Mouse (Mus musculus): ENCODE measurements around the gene Astn2. TPM values are rescaled to one million over a fixed set of nuclear protein-coding genes. Genes with fewer than 3 reads are reported as not detected.

Gene Astn2
- polyA plus RNA-seq, 1 experiment from 2014 or later: 0.74 TPM

DNA sequence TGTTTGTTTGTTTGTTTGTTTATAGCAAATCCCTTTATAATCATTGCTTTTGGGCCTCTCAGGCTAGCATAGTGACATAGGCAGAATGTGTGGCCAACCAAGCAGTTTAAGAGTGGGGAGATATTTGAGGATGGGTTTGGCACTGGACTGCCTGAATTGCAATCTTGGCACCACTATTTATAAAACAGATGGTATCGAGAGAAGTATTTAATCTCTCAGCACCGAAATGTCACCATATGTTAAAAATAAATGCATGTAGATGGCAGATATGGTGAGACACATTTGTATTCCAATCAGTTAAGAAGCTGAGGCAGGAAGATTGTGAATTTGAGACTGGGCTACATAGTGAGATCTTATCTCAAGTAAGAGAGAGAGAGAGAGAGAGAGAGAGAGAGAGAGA is 692.7 kb downstream of the Astn2 start:
- Histone ChIP-seq H3K27me3 (ENCODE audit: control insufficient read depth, insufficient read depth, low read length) (no peaks in the 10 kb centered on the region), H3K4me3 (ENCODE audit: low read depth, low read length) (no peak overlapping the region), H3K4me2 (ENCODE audit: low read depth, low read length) (no peak overlapping the region), H3K9ac (replicated peaks; ENCODE audit: low read length) (no peak overlapping the region), H3K4me1 (ENCODE audit: control insufficient read depth, insufficient read depth, low read length) (no peaks in the 10 kb centered on the region), H3K36me3 (replicated peaks; ENCODE audit: control insufficient read depth, insufficient read depth, low read depth, low read length) (no peaks in the 10 kb centered on the region), H3K27ac (replicated peaks; ENCODE audit: low read depth, low read length) (no peak overlapping the region), H3K9me3 (replicated peaks; ENCODE audit: control insufficient read depth, low read length) (no peaks in the 10 kb centered on the region)
- DNase-seq (ENCODE audit: low spot score) (no peak), ATAC-seq (replicated peaks; ENCODE audit: insufficient number of reproducible peaks, low FRiP score, low TSS enrichment, low read depth) (no peak)
- 84% methylated on average over 2 of the region's 2 CpGs for WGBS

DNA sequence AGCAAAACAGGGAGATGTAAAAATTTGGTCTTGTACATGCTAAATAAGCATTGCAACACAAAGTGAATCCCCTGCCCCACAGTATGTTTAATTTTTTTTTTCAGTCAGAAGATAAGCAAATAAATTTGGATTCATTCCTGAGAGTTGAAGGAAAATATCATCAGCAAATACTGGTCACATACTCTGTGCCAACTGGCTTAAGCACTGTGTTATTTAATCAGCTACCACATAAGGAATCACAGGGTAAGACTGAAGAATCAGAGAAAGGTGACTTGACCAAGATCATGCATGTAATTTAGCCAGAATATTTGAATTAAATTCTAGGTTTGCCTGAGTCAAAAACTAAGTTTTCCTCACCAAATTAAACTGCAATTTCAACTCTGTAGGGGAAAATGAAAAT is 693.8 kb downstream of the Astn2 start:
- Histone ChIP-seq H3K4me3 (ENCODE audit: low read depth, low read length) (no peak overlapping the region), H3K9ac (replicated peaks; ENCODE audit: low read length) (no peak overlapping the region), H3K4me1 (ENCODE audit: control insufficient read depth, insufficient read depth, low read length) (no peaks in the 10 kb centered on the region), H3K36me3 (replicated peaks; ENCODE audit: control insufficient read depth, insufficient read depth, low read depth, low read length) (no peaks in the 10 kb centered on the region), H3K27me3 (ENCODE audit: control insufficient read depth, insufficient read depth, low read length) (no peaks in the 10 kb centered on the region), H3K4me2 (ENCODE audit: low read depth, low read length) (no peak overlapping the region), H3K9me3 (replicated peaks; ENCODE audit: control insufficient read depth, low read length) (no peaks in the 10 kb centered on the region), H3K27ac (replicated peaks; ENCODE audit: low read depth, low read length) (no peak overlapping the region)
- DNase-seq (ENCODE audit: low spot score) (no peak), ATAC-seq (replicated peaks; ENCODE audit: insufficient number of reproducible peaks, low FRiP score, low TSS enrichment, low read depth) (no peak)

DNA sequence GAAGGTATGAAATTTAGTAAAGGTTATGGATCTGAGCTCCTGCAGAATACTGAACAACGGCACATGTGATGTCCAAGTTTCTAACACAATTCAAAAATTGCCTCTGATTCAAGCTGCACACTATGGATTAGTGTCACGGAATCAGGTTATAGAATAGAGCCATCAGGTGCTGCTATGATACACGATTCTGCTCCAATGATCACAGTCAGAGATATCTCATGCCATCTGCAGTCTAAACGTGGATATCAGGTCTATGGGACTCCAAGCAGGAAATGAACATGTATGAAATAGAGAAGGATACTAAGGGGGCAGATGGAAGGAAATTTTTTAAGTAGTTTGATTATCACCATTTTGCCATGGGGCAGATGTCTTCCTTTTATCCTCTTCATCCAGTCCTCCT is 702.6 kb downstream of the Astn2 start:
- H3K36me3 ChIP-seq (replicated peaks; ENCODE audit: control insufficient read depth, insufficient read depth, low read depth, low read length): no peaks in the 10 kb centered on the region
- no peaks in the 10 kb centered on the region for H3K4me1 ChIP-seq (ENCODE audit: control insufficient read depth, insufficient read depth, low read length)
- H3K9ac ChIP-seq (replicated peaks; ENCODE audit: low read length): no peak overlapping the region
- DNase-seq (ENCODE audit: low spot score) (no peak), ATAC-seq (replicated peaks; ENCODE audit: insufficient number of reproducible peaks, low FRiP score, low TSS enrichment, low read depth) (no peak)
- no peak overlapping the region for H3K27ac ChIP-seq (replicated peaks; ENCODE audit: low read depth, low read length)
- H3K4me2 ChIP-seq (ENCODE audit: low read depth, low read length): no peak overlapping the region
- WGBS: 76% methylated on average over 4 of the region's 4 CpGs
- no peaks in the 10 kb centered on the region for H3K9me3 ChIP-seq (replicated peaks; ENCODE audit: control insufficient read depth, low read length)
- H3K27me3 ChIP-seq (ENCODE audit: control insufficient read depth, insufficient read depth, low read length): no peaks in the 10 kb centered on the region
- H3K4me3 ChIP-seq (ENCODE audit: low read depth, low read length): no peak overlapping the region

DNA sequence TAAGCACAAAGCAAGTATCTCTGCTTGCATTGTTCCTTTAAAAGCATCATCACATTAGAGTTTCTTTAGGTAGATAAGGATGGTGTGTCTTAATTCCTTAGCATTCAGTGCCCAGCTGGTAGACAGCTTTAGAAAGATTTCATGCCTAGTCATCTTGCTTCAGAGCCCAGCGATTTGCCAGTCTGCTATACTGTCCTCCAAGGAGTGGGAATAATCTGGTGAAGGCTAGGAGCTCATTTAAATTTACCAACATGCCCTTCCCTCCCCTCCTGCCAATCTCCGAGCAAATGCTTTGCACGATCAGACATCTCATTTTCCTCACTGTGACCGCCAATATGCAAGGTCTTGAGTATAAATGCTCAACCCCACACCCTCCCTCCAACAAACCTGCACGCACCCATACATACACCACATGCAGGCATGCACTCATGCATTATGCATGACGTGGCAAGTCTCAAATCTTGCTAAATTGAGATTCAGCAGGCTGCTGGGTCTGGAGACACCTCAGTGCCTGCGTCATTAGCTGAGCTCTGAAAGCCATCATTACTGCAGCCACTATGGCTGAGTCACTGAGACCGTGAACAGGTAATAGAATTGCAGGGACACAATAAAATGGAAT is 704.6 kb downstream of the Astn2 start:
- Histone ChIP-seq H3K4me3 (ENCODE audit: low read depth, low read length) (no peak overlapping the region), H3K36me3 (replicated peaks; ENCODE audit: control insufficient read depth, insufficient read depth, low read depth, low read length) (no peaks in the 10 kb centered on the region), H3K27ac (replicated peaks; ENCODE audit: low read depth, low read length) (no peak overlapping the region), H3K4me1 (ENCODE audit: control insufficient read depth, insufficient read depth, low read length) (no peaks in the 10 kb centered on the region), H3K9me3 (replicated peaks; ENCODE audit: control insufficient read depth, low read length) (no peaks in the 10 kb centered on the region), H3K9ac (replicated peaks; ENCODE audit: low read length) (no peak overlapping the region), H3K4me2 (ENCODE audit: low read depth, low read length) (no peak overlapping the region), H3K27me3 (ENCODE audit: control insufficient read depth, insufficient read depth, low read length) (no peaks in the 10 kb centered on the region)
- no peak for DNase-seq (ENCODE audit: low spot score)
- WGBS: 73% methylated on average over 8 of the region's 8 CpGs
- no peak for ATAC-seq (replicated peaks; ENCODE audit: insufficient number of reproducible peaks, low FRiP score, low TSS enrichment, low read depth)

DNA sequence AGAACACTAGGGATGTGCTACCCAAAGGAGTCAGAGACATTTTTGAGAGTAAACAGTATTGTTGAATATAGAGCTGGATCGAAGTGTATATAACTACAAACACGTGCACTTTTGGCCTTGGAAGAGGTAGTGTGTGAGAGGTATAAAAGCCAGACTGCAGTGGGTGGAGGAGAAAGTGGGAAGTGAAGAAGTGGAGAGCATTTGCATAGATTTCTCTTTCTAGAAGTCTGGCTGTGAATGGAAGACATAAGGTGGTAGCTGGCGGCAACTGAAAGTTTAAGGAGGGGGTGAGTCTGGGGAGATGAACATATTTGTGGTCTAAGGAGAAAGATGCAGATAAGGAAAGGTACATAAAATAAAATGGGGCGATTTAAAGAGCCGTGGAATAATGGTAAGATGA is 709.2 kb downstream of the Astn2 start:
- no peaks in the 10 kb centered on the region for H3K4me1 ChIP-seq (ENCODE audit: control insufficient read depth, insufficient read depth, low read length)
- H3K27me3 ChIP-seq (ENCODE audit: control insufficient read depth, insufficient read depth, low read length): no peaks in the 10 kb centered on the region
- no peaks in the 10 kb centered on the region for H3K9me3 ChIP-seq (replicated peaks; ENCODE audit: control insufficient read depth, low read length)
- ATAC-seq (replicated peaks; ENCODE audit: insufficient number of reproducible peaks, low FRiP score, low TSS enrichment, low read depth) (no peak), DNase-seq (ENCODE audit: low spot score) (no peak)
- no peak overlapping the region for H3K4me2 ChIP-seq (ENCODE audit: low read depth, low read length)
- no peak overlapping the region for H3K9ac ChIP-seq (replicated peaks; ENCODE audit: low read length)
- H3K36me3 ChIP-seq (replicated peaks; ENCODE audit: control insufficient read depth, insufficient read depth, low read depth, low read length): no peaks in the 10 kb centered on the region
- no peak overlapping the region for H3K27ac ChIP-seq (replicated peaks; ENCODE audit: low read depth, low read length)
- H3K4me3 ChIP-seq (ENCODE audit: low read depth, low read length): no peak overlapping the region
- 86% methylated on average over 5 of the region's 5 CpGs for WGBS

DNA sequence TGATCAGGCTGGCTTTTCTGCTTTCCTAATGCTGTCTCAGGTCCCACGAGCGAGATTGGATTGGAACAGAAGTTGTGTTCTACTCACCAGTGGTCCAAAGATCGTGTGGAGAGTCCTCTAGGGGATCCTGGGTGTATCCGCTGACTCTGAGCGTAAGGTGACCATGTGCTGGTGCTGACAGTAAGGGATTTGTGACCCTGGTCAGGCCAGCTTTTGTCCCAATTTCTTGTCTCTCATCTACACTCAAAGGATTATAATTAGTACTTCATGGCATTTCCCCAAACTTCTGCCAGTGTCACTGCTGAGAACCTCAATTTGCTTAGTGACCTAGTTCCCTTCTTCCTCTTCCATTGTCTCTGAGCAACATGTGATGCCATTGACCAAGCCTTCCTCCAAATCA is 710.4 kb downstream of the Astn2 start:
- Histone ChIP-seq H3K27ac (replicated peaks; ENCODE audit: low read depth, low read length) (no peak overlapping the region), H3K36me3 (replicated peaks; ENCODE audit: control insufficient read depth, insufficient read depth, low read depth, low read length) (no peaks in the 10 kb centered on the region), H3K9ac (replicated peaks; ENCODE audit: low read length) (no peak overlapping the region), H3K4me2 (ENCODE audit: low read depth, low read length) (no peak overlapping the region), H3K9me3 (replicated peaks; ENCODE audit: control insufficient read depth, low read length) (no peaks in the 10 kb centered on the region), H3K4me1 (ENCODE audit: control insufficient read depth, insufficient read depth, low read length) (no peaks in the 10 kb centered on the region), H3K4me3 (ENCODE audit: low read depth, low read length) (no peak overlapping the region), H3K27me3 (ENCODE audit: control insufficient read depth, insufficient read depth, low read length) (no peaks in the 10 kb centered on the region)
- 81% methylated on average over 5 of the region's 5 CpGs for WGBS
- DNase-seq (ENCODE audit: low spot score) (no peak), ATAC-seq (replicated peaks; ENCODE audit: insufficient number of reproducible peaks, low FRiP score, low TSS enrichment, low read depth) (no peak)

DNA sequence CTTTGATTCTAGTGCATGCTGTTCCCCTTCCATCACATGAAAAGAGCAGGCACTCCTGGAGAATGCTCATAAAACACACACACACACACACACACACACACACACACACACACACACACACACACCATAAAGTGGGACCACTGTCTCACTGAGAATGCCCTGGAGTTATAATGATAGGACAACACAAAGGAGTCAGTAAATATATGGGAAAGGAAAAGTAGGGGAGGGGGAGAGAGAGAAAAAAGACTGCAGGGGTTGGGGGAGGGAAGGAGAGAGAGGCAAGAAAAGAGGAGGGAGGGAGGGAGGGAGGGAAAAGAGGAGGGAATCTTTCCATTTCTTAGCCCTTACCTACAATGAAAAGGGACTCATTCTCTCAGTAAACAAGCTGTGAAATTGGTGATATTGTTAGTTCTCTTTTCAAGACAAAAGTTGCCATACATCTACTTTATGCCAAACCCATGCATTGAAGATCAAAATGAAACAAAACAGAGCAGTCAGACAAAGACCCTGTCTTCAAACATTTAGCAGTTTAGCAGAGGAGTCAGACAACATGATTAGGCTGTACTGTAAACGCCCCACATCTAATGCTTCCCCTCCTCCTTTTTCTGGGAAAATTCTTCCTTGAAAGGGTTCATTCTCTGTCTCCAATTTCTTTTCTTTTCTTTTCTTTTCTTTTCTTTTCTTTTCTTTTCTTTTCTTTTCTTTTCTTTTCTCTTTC is 717.2 kb downstream of the Astn2 start:
- no peaks in the 10 kb centered on the region for H3K9me3 ChIP-seq (replicated peaks; ENCODE audit: control insufficient read depth, low read length)
- H3K27ac ChIP-seq (replicated peaks; ENCODE audit: low read depth, low read length): no peak overlapping the region
- H3K4me1 ChIP-seq (ENCODE audit: control insufficient read depth, insufficient read depth, low read length): no peaks in the 10 kb centered on the region
- H3K27me3 ChIP-seq (ENCODE audit: control insufficient read depth, insufficient read depth, low read length): no peaks in the 10 kb centered on the region
- H3K4me3 ChIP-seq (ENCODE audit: low read depth, low read length): no peak overlapping the region
- H3K9ac ChIP-seq (replicated peaks; ENCODE audit: low read length): no peak overlapping the region
- no peaks in the 10 kb centered on the region for H3K36me3 ChIP-seq (replicated peaks; ENCODE audit: control insufficient read depth, insufficient read depth, low read depth, low read length)
- DNase-seq (ENCODE audit: low spot score) (no peak), ATAC-seq (replicated peaks; ENCODE audit: insufficient number of reproducible peaks, low FRiP score, low TSS enrichment, low read depth) (no peak)
- H3K4me2 ChIP-seq (ENCODE audit: low read depth, low read length): no peak overlapping the region
- 27% methylated on average over 1 of the region's 1 CpGs for WGBS

DNA sequence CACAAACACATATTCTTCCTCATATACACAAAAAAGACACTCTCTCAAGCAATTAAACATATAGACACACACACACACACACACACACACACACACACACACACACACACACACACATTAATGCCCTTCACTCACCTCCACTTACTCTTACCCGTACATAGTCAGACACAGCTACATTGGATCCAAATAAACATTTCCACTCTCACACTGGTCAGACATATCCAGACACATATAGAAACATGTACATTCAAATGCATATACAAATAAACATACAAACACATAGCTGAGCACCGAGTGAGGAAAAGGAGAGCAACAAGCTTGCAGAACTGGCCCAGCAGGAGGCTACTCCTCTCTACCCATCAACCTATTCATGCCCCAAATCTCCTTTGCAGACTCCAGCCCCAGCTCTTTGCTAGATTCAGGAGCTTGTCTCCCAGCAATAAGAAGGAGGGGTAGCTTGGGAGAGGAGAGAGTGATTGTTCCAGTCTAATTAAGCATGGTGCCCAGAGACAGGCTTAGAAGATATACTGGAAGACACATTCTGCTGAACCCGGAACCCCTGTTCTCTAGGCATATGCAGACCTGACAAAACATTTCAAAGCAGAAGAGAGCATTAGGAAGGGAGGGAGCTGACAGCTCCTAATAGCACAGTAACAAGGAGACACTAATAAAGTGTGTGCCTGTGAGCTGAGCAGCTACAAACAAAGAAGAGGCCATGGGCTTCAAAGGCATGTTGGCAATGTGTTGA is 718.0 kb downstream of the Astn2 start:
- no peak overlapping the region for H3K4me3 ChIP-seq (ENCODE audit: low read depth, low read length)
- H3K4me1 ChIP-seq (ENCODE audit: control insufficient read depth, insufficient read depth, low read length): no peaks in the 10 kb centered on the region
- no peak overlapping the region for H3K4me2 ChIP-seq (ENCODE audit: low read depth, low read length)
- 36% methylated on average over 3 of the region's 3 CpGs for WGBS
- ATAC-seq (replicated peaks; ENCODE audit: insufficient number of reproducible peaks, low FRiP score, low TSS enrichment, low read depth) (peak; percentile 56; the same call in 1 of the 2 replicates), DNase-seq (ENCODE audit: low spot score) (no peak)
- no peak overlapping the region for H3K27ac ChIP-seq (replicated peaks; ENCODE audit: low read depth, low read length)
- no peaks in the 10 kb centered on the region for H3K9me3 ChIP-seq (replicated peaks; ENCODE audit: control insufficient read depth, low read length)
- H3K27me3 ChIP-seq (ENCODE audit: control insufficient read depth, insufficient read depth, low read length): no peaks in the 10 kb centered on the region
- no peak overlapping the region for H3K9ac ChIP-seq (replicated peaks; ENCODE audit: low read length)
- H3K36me3 ChIP-seq (replicated peaks; ENCODE audit: control insufficient read depth, insufficient read depth, low read depth, low read length): no peaks in the 10 kb centered on the region
